Mouse (Mus musculus) mature B cell (primary cell): Measurements from ENCODE around the gene Ints13.

Experiments
- in situ Hi-C: fragments of 300-500 bp; cut with MboI; formaldehyde crosslinking; loops from 2 replicates; pipeline ENCODE4 v1.14.3; 2019

Ints13 gene

GRCm38 (mm10) chr6:146500206-146500605, 77.4 kb downstream of the Ints13 start:
- in situ Hi-C loops: no loop called here
